Mouse (Mus musculus) CH12.LX (cell line): ENCODE data around the gene Tex22. TPM values are rescaled to one million over a fixed set of nuclear protein-coding genes. Genes with fewer than 3 reads are reported as not detected.

Experiments
- DNase-seq: peaks from one replicate; pipeline ENCODE4 v3.0.0-alpha.2; 2013; ENCODE audit errors: extremely low read depth
- H3K27ac ChIP-seq: 2 replicates; pipeline ENCODE4 v1.5.1; 2012; ENCODE audit warnings: low read depth, mild to moderate bottlenecking, control low read depth, moderate library complexity; ENCODE audit not compliant: insufficient read depth
- H3K27me3 ChIP-seq: replicated peaks from 2 replicates; pipeline ENCODE3; 2012; ENCODE audit warnings: inconsistent platforms
- H3K36me3 ChIP-seq, 2 experiments: replicated peaks in 1 of 2; 2 replicates each; pipeline versions ENCODE3 to v1.6.1; 2012; ENCODE audit warnings: inconsistent platforms in 1 of 2, low read length in 1 of 2, mild to moderate bottlenecking in 1 of 2, mixed read lengths in 1 of 2, moderate library complexity in 1 of 2; ENCODE audit not compliant: control insufficient read depth in 1 of 2, insufficient read depth in 1 of 2
- H3K4me1 ChIP-seq, 2 experiments: 2 replicates each; pipeline ENCODE4 v1.6.1; 2012; ENCODE audit warnings: inconsistent platforms in 1 of 2, moderate library complexity in 1 of 2; ENCODE audit not compliant: insufficient read depth in 2 of 2, control insufficient read depth in 1 of 2
- H3K4me2 ChIP-seq: 2 replicates; pipeline ENCODE4 v1.6.1; 2012; ENCODE audit warnings: low read depth, mild to moderate bottlenecking, control low read depth; ENCODE audit not compliant: poor library complexity, insufficient read depth, severe bottlenecking
- H3K4me3 ChIP-seq, 3 experiments: fragments of 150-350 bp in 1 of 3; sonication (generic) in 1 of 3; replicated peaks in 1 of 3; 2 replicates each; pipeline versions ENCODE3 to v1.5.1; 2011 to 2012; ENCODE audit warnings: low read depth in 2 of 3, low read length in 2 of 3, mild to moderate bottlenecking in 2 of 3, moderate library complexity in 2 of 3, control low read depth in 1 of 3, improper control_type of control experiment in 1 of 3, inconsistent platforms in 1 of 3, mixed read lengths in 1 of 3; ENCODE audit not compliant: poor library complexity in 1 of 3
- H3K79me2 ChIP-seq: replicated peaks from 2 replicates; pipeline ENCODE4 v1.6.1; 2012; ENCODE audit warnings: mild to moderate bottlenecking, moderate library complexity; ENCODE audit not compliant: control insufficient read depth, poor library complexity, insufficient read depth, severe bottlenecking; ENCODE audit errors: extremely low read depth
- H3K9ac ChIP-seq: 2 replicates; pipeline ENCODE4 v1.6.1; 2012; ENCODE audit warnings: low read depth, mild to moderate bottlenecking, control low read depth, moderate library complexity; ENCODE audit not compliant: insufficient read depth
- H3K9me3 ChIP-seq: replicated peaks from 2 replicates; pipeline ENCODE3; 2012; ENCODE audit warnings: low read length, inconsistent platforms, mixed read lengths
- BHLHE40 ChIP-seq: IDR thresholded peaks from 2 replicates; pipeline ENCODE4 v1.6.1; 2011; ENCODE audit warnings: mild to moderate bottlenecking, low read depth, low read length, improper control_type of control experiment
- CHD1 ChIP-seq: IDR thresholded peaks from 2 replicates; pipeline ENCODE4 v1.6.1; 2012; ENCODE audit warnings: low read depth, low read length, improper control_type of control experiment, inconsistent platforms
- CHD2 ChIP-seq: IDR thresholded peaks from 2 replicates; pipeline ENCODE4 v1.6.1; 2011; ENCODE audit warnings: low read length, improper control_type of control experiment
- EP300 ChIP-seq: IDR thresholded peaks from 2 replicates; pipeline ENCODE4 v1.6.1; 2011; ENCODE audit warnings: low read length, improper control_type of control experiment
- ETS1 ChIP-seq: conservative IDR thresholded peaks from 2 replicates; pipeline ENCODE4 v1.6.1; 2012; ENCODE audit warnings: low read depth, mild to moderate bottlenecking, inconsistent platforms, low read length, improper control_type of control experiment, moderate library complexity
- HCFC1 ChIP-seq: IDR thresholded peaks from 2 replicates; pipeline ENCODE4 v1.6.1; 2012; ENCODE audit warnings: low read depth, mild to moderate bottlenecking, inconsistent platforms, low read length, improper control_type of control experiment
- IRF4 ChIP-seq: IDR thresholded peaks from 2 replicates; pipeline ENCODE4 v1.6.1; 2014; ENCODE audit warnings: low read depth, mild to moderate bottlenecking, inconsistent platforms, low read length, improper control_type of control experiment
- JUN ChIP-seq: IDR thresholded peaks from 2 replicates; pipeline ENCODE4 v1.6.1; 2011; ENCODE audit warnings: low read depth, mild to moderate bottlenecking, low read length, improper control_type of control experiment, moderate library complexity; ENCODE audit not compliant: insufficient read depth
- JUND ChIP-seq: conservative IDR thresholded peaks from 2 replicates; pipeline ENCODE4 v1.6.1; 2011; ENCODE audit warnings: low read depth, low read length, improper control_type of control experiment
- KAT2A ChIP-seq: IDR thresholded peaks from 2 replicates; pipeline ENCODE4 v1.6.1; 2012; ENCODE audit warnings: low read length, improper control_type of control experiment, inconsistent platforms; ENCODE audit not compliant: insufficient replicate concordance
- MAX ChIP-seq: IDR thresholded peaks from 2 replicates; pipeline ENCODE4 v1.6.1; 2011; ENCODE audit warnings: low read length, improper control_type of control experiment
- MAZ ChIP-seq: IDR thresholded peaks from 2 replicates; pipeline ENCODE4 v1.6.1; 2012; ENCODE audit warnings: low read depth, mild to moderate bottlenecking, inconsistent platforms, low read length, improper control_type of control experiment, moderate library complexity
- MEF2A ChIP-seq: IDR thresholded peaks from 2 replicates; pipeline ENCODE4 v1.6.1; 2014; ENCODE audit warnings: low read depth, mild to moderate bottlenecking, inconsistent platforms, low read length, improper control_type of control experiment, borderline replicate concordance
- MXI1 ChIP-seq: IDR thresholded peaks from 2 replicates; pipeline ENCODE4 v1.6.1; 2011; ENCODE audit warnings: mild to moderate bottlenecking, low read depth, low read length, improper control_type of control experiment
- MYC ChIP-seq: IDR thresholded peaks from 2 replicates; pipeline ENCODE4 v1.6.1; 2011; ENCODE audit warnings: low read depth, mild to moderate bottlenecking, improper control_type of control experiment, low read length
- NRF1 ChIP-seq: IDR thresholded peaks from 2 replicates; pipeline ENCODE4 v1.6.1; 2014; ENCODE audit warnings: low read depth, mild to moderate bottlenecking, inconsistent platforms, low read length, improper control_type of control experiment, moderate library complexity
- PAX5 ChIP-seq: IDR thresholded peaks from 2 replicates; pipeline ENCODE4 v1.6.1; 2012; ENCODE audit warnings: low read length, inconsistent platforms, mixed read lengths
- POLR2A ChIP-seq: IDR thresholded peaks from 2 replicates; pipeline ENCODE4 v1.6.1; 2011; ENCODE audit warnings: low read depth, mild to moderate bottlenecking, improper control_type of control experiment, low read length
- SIN3A ChIP-seq: IDR thresholded peaks from 2 replicates; pipeline ENCODE4 v1.6.1; 2012; ENCODE audit warnings: low read length, improper control_type of control experiment, inconsistent platforms
- SMC3 ChIP-seq: IDR thresholded peaks from 2 replicates; pipeline ENCODE4 v1.6.1; 2011; ENCODE audit warnings: low read depth, low read length, improper control_type of control experiment
- TBP ChIP-seq: conservative IDR thresholded peaks from 2 replicates; pipeline ENCODE4 v1.6.1; 2011; ENCODE audit warnings: low read depth, low read length, improper control_type of control experiment
- TCF12 ChIP-seq: IDR thresholded peaks from 2 replicates; pipeline ENCODE4 v1.6.1; 2014; ENCODE audit warnings: low read depth, mild to moderate bottlenecking, inconsistent platforms, low read length, improper control_type of control experiment
- UBTF ChIP-seq: IDR thresholded peaks from 2 replicates; pipeline ENCODE4 v1.6.1; 2012; ENCODE audit warnings: low read depth, mild to moderate bottlenecking, inconsistent platforms, low read length, improper control_type of control experiment, moderate library complexity
- ZC3H11A ChIP-seq: IDR thresholded peaks from 2 replicates; pipeline ENCODE4 v1.6.1; 2012; ENCODE audit warnings: low read depth, mild to moderate bottlenecking, inconsistent platforms, low read length, improper control_type of control experiment
- ZNF384 ChIP-seq: IDR thresholded peaks from 2 replicates; pipeline ENCODE4 v1.6.1; 2012; ENCODE audit warnings: low read depth, low read length, improper control_type of control experiment, inconsistent platforms
- dilution Hi-C: fragments of 300-500 bp; cut with MboI; formaldehyde crosslinking; loops from 2 replicates; pipeline ENCODE4 v1.14.3; 2020; ENCODE audit warnings: low sequenced_read_pairs; ENCODE audit not compliant: extremely low pct_unique_long_range_greater_than_20kb, extremely low pct_ligation_motif_present
- in situ Hi-C: fragments of 300-500 bp; cut with MboI; formaldehyde crosslinking; loops from 3 replicates; pipeline ENCODE4 v1.14.3; 2019; ENCODE audit warnings: low sequenced_read_pairs, low pct_ligation_motif_present, low pct_unique_long_range_greater_than_20kb, mixed read lengths
- polyA plus RNA-seq: library from polyadenylated mRNA; unstranded; fragments of >175 nt; gene quantifications from 2 replicates; pipeline ENCODE4 v1.2.1, GENCODE M21; 2012; ENCODE audit warnings: low read depth; ENCODE audit not compliant: insufficient read length
- total RNA-seq, 2 experiments: library from RNA; depleted of rRNA; stranded (reverse); fragments of 300-350 nt in 1 of 2; fragments of >200 nt in 1 of 2; gene quantifications; 2 replicates each; pipeline ENCODE4 v1.2.3; 2012 to 2014

Tex22 gene
- total and polyA plus RNA-seq, 3 experiments: 0.21 TPM; not detected in 2

DNA sequence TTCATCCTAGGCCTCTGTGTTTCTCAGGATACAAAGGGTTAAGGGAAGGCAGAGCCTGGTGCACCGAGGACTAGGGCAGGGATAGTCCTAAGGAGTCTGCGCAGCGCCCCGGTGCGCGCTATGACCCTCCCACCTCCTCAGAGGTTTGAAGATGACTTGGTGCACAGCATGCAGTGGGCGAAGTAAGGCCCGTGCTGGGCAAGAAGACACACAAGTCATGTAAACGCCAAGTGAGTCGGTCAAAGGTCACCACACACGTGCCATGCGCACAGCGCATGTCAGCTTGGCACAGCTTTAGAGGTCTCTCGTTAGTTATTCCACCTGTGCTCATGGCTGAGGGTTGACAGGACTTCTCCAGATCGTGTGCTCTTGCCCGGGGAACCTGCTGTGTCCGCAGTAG lies 15.8 kb downstream of the Tex22 start:
- Histone ChIP-seq H3K79me2 (no peaks in the 10 kb centered on the region), H3K27me3 (peaks cover 1% of the 10 kb centered on the region), H3K4me3 (no peak overlapping the region)
- TF ChIP-seq IRF4: no peak
- no peak for TF ChIP-seq HCFC1
- TF ChIP-seq SMC3: no peak
- TF ChIP-seq SIN3A: no peak
- TF ChIP-seq PAX5: no peak
- TF ChIP-seq MAX: no peak
- TF ChIP-seq MXI1: no peak
- TF ChIP-seq ETS1: no peak
- TF ChIP-seq TBP: no peak
- no peak for TF ChIP-seq NRF1
- no peak for TF ChIP-seq BHLHE40
- TF ChIP-seq KAT2A: no peak
- TF ChIP-seq MAZ: no peak
- no peak for TF ChIP-seq JUN
- no peak for TF ChIP-seq ZC3H11A
- no peak for TF ChIP-seq POLR2A
- no peak for TF ChIP-seq MYC
- TF ChIP-seq, all 38 proteins: peak for 0
- H3K36me3 ChIP-seq: no peaks in the 10 kb centered on the region
- no peak for DNase-seq
- H3K27ac ChIP-seq: no peak overlapping the region
- dilution Hi-C loops (no loop called here), in situ Hi-C loops (no loop called here)
- H3K9ac ChIP-seq: no peak overlapping the region
- H3K9me3 ChIP-seq: no peaks in the 10 kb centered on the region
- peaks cover 9 to 31% of the 10 kb centered on the region in 2 experiments for H3K4me1 ChIP-seq
- no peak overlapping the region for H3K4me2 ChIP-seq

DNA sequence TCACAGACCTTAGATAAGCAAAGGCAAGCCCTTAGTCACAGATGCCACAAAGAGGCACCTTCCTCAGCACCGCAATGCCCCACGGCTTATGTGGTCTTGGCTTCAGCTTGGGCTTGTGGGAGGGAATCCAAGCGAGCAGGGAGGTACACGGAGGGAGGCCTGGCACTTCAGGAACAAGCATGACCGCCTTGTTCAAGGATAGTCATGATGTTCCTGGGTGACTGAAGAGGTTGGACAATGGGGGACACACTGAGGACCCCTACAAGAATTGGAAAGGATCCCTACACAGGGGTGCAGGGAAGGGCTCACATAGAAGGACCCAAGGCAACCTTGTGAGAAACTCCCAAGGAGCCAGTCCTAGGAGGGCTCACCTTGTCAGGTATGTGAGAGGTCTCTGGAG lies 22.7 kb downstream of the Tex22 start:
- TF ChIP-seq MEF2A: no peak
- no peak for TF ChIP-seq SMC3
- no peak for TF ChIP-seq UBTF
- TF ChIP-seq HCFC1: no peak
- no peak for TF ChIP-seq CHD2
- no peak for TF ChIP-seq POLR2A
- TF ChIP-seq ZNF384: no peak
- TF ChIP-seq JUND: no peak
- no peak for TF ChIP-seq EP300
- no peak for TF ChIP-seq PAX5
- TF ChIP-seq ZC3H11A: no peak
- no peak for TF ChIP-seq MYC
- no peak for TF ChIP-seq TCF12
- no peak for TF ChIP-seq TBP
- no peak for TF ChIP-seq JUN
- TF ChIP-seq SIN3A: no peak
- TF ChIP-seq KAT2A: no peak
- TF ChIP-seq BHLHE40: no peak
- no peak for TF ChIP-seq NRF1
- TF ChIP-seq CHD1: no peak
- in situ Hi-C loops: no loop called here
- Histone ChIP-seq H3K27ac (no peak overlapping the region), H3K36me3 (peaks cover 0 to 16% of the 10 kb centered on the region in 2 experiments), H3K4me2 (no peak overlapping the region), H3K4me3 (no peak overlapping the region), H3K27me3 (peaks cover 2% of the 10 kb centered on the region), H3K9ac (no peak overlapping the region), H3K9me3 (no peaks in the 10 kb centered on the region), H3K4me1 (peaks cover 25 to 53% of the 10 kb centered on the region in 2 experiments), H3K79me2 (peaks cover 23% of the 10 kb centered on the region)
- no peak for DNase-seq
- dilution Hi-C loops: no loop called here
